Mouse (Mus musculus): Measurements from ENCODE around the gene Kdm4b.

Kdm4b gene

GRCm38 (mm10) chr17:56444771-56445170, 118.9 kb downstream of the Kdm4b start:
- DNase-seq, result no peak

GRCm38 (mm10) chr17:56445397-56445796, 119.5 kb downstream of the Kdm4b start:
- peak in 1 of 2 experiments; percentile 45 for DNase-seq

GRCm38 (mm10) chr17:56447716-56448115, 121.9 kb downstream of the Kdm4b start:
- DNase-seq, result no peak
